Mouse (Mus musculus): Measurements from ENCODE around the gene Masp1.

GRCm38 (mm10) chr16:23444231-23444630 is 76.4 kb downstream of the Masp1 start:
- no peak for TF ChIP-seq CTCF (IDR thresholded peaks at IDR 0.05; ENCODE audit: extremely low read depth, insufficient read depth, low read length)
- no peak for TF ChIP-seq POLR2A (IDR thresholded peaks at IDR 0.05; ENCODE audit: extremely low read depth, insufficient read depth, low read length)
